Mouse (Mus musculus) cerebellum, adult 11 months (tissue): ENCODE results near the gene Kcnj6.
A peak's percentile ranks its signal among the peaks of the same experiment; 100 is the strongest.

Source experiments
- DNase-seq: peaks from one replicate; pipeline ENCODE4 v3.0.0; 2022

The Kcnj6 gene

GRCm38 (mm10) chr16:94997340-94997849, at the start of gene Kcnj6:
Gene Kcnj6, minus strand, starts transcription at chr16:94997701.
- peak; percentile 80 for DNase-seq

GRCm38 (mm10) chr16:95009937-95010336, 12.4 kb upstream of the Kcnj6 start:
- no peak for DNase-seq

GRCm38 (mm10) chr16:95004599-95004998, 7.1 kb upstream of the Kcnj6 start:
- DNase-seq = no peak

GRCm38 (mm10) chr16:94999551-94999950, 2.0 kb upstream of the Kcnj6 start:
- no peak for DNase-seq

- no peak for DNase-seq
Observed at GRCm38 (mm10) chr16:94999019-94999418, 1.5 kb upstream of the Kcnj6 start.

- peak; percentile 61 for DNase-seq
Observed at GRCm38 (mm10) chr16:94996791-94997281, 665 bp downstream of the Kcnj6 start.

- peak; percentile 31 for DNase-seq
Observed at GRCm38 (mm10) chr16:94995542-94996131, 1.9 kb downstream of the Kcnj6 start.

GRCm38 (mm10) chr16:94994924-94995323, 2.6 kb downstream of the Kcnj6 start:
- DNase-seq = no peak

GRCm38 (mm10) chr16:94994148-94994547, 3.4 kb downstream of the Kcnj6 start:
- DNase-seq = no peak

GRCm38 (mm10) chr16:94990114-94990513, 7.4 kb downstream of the Kcnj6 start:
- DNase-seq = no peak

- peak; percentile 91 for DNase-seq
Observed at GRCm38 (mm10) chr16:94986731-94987130, 10.8 kb downstream of the Kcnj6 start.

GRCm38 (mm10) chr16:94984263-94984662, 13.2 kb downstream of the Kcnj6 start:
- DNase-seq = no peak

- DNase-seq = no peak
Observed at GRCm38 (mm10) chr16:94980374-94980773, 17.1 kb downstream of the Kcnj6 start.

GRCm38 (mm10) chr16:94979499-94979898, 18.0 kb downstream of the Kcnj6 start:
- no peak for DNase-seq

GRCm38 (mm10) chr16:94972080-94972855, 25.2 kb downstream of the Kcnj6 start:
- DNase-seq = no peak

GRCm38 (mm10) chr16:94968941-94969340, 28.6 kb downstream of the Kcnj6 start:
- DNase-seq = peak; percentile 35

GRCm38 (mm10) chr16:94968472-94968871, 29.0 kb downstream of the Kcnj6 start:
- no peak for DNase-seq

GRCm38 (mm10) chr16:94957156-94957828, 40.2 kb downstream of the Kcnj6 start:
- DNase-seq = no peak

- peak; percentile 43 for DNase-seq
Observed at GRCm38 (mm10) chr16:94956410-94956809, 41.1 kb downstream of the Kcnj6 start.

- DNase-seq = no peak
Observed at GRCm38 (mm10) chr16:94953294-94953693, 44.2 kb downstream of the Kcnj6 start.

- DNase-seq = no peak
Observed at GRCm38 (mm10) chr16:94949172-94949571, 48.3 kb downstream of the Kcnj6 start.

- no peak for DNase-seq
Observed at GRCm38 (mm10) chr16:94946848-94947247, 50.7 kb downstream of the Kcnj6 start.

GRCm38 (mm10) chr16:94932702-94933101, 64.8 kb downstream of the Kcnj6 start:
- peak; percentile 20 for DNase-seq
